Mouse (Mus musculus) ES-Bruce4 (cell line): ENCODE data around the gene Ptprd. TPM values are rescaled to one million over a fixed set of nuclear protein-coding genes. Genes with fewer than 3 reads are reported as not detected.

ENCODE experiments used
- H3K27ac ChIP-seq: 2 replicates; pipeline ENCODE4 v1.5.1; 2012; ENCODE audit warnings: low read length, inconsistent platforms; ENCODE audit not compliant: insufficient read depth
- H3K27me3 ChIP-seq: 2 replicates; pipeline ENCODE4 v1.6.1; 2012; ENCODE audit warnings: mild to moderate bottlenecking, low read length, inconsistent platforms; ENCODE audit not compliant: control insufficient read depth, poor library complexity, insufficient read depth, severe bottlenecking
- H3K36me3 ChIP-seq: 2 replicates; pipeline ENCODE4 v1.6.1; 2012; ENCODE audit warnings: inconsistent platforms, mild to moderate bottlenecking, low read length, moderate library complexity; ENCODE audit not compliant: control insufficient read depth, poor library complexity, insufficient read depth, severe bottlenecking
- H3K4me1 ChIP-seq: one replicate; pipeline ENCODE4 v1.8.1; 2011; ENCODE audit warnings: low read length; ENCODE audit not compliant: control insufficient read depth, insufficient read depth
- H3K4me3 ChIP-seq: 2 replicates; pipeline ENCODE4 v1.5.1; 2011; ENCODE audit warnings: low read depth, mild to moderate bottlenecking, low read length
- H3K9ac ChIP-seq: 2 replicates; pipeline ENCODE4 v1.6.1; 2012; ENCODE audit warnings: low read depth, mild to moderate bottlenecking, inconsistent platforms; ENCODE audit not compliant: poor library complexity, severe bottlenecking
- H3K9me3 ChIP-seq: replicated peaks from 2 replicates; pipeline ENCODE4 v1.6.1; 2012; ENCODE audit warnings: mild to moderate bottlenecking, low read length, inconsistent platforms; ENCODE audit not compliant: control insufficient read depth, poor library complexity, insufficient read depth, severe bottlenecking
- CTCF ChIP-seq: IDR thresholded peaks from one replicate; pipeline ENCODE4 v1.8.1; 2011; ENCODE audit warnings: low read depth, low read length
- EP300 ChIP-seq: IDR thresholded peaks from 2 replicates; pipeline ENCODE4 v1.6.1; 2011; ENCODE audit warnings: low read depth, low read length; ENCODE audit not compliant: insufficient read depth
- POLR2A ChIP-seq: IDR thresholded peaks from one replicate; pipeline ENCODE4 v1.8.1; 2011; ENCODE audit warnings: low read length; ENCODE audit not compliant: insufficient read depth
- polyA plus RNA-seq: library from polyadenylated mRNA; stranded (reverse); fragments of >200 nt; gene quantifications from 2 replicates; pipeline ENCODE4 v1.2.4, GENCODE M21; 2011; ENCODE audit warnings: low read depth; ENCODE audit not compliant: missing spikeins, insufficient read depth, insufficient read length

Gene Ptprd
- polyA plus RNA-seq, 1 experiment = 2.8 TPM

- no peaks in the 10 kb centered on the region for H3K36me3 ChIP-seq
- no peaks in the 10 kb centered on the region for H3K4me1 ChIP-seq
- no peaks in the 10 kb centered on the region for H3K27me3 ChIP-seq
- TF ChIP-seq EP300 (no peak), CTCF (no peak), POLR2A (no peak)
- H3K27ac ChIP-seq = no peak overlapping the region
- no peak overlapping the region for H3K4me3 ChIP-seq
- no peak overlapping the region for H3K9ac ChIP-seq
- H3K9me3 ChIP-seq = no peaks in the 10 kb centered on the region
Observed at GRCm38 (mm10) chr4:76606808-76607207, 1605.0 kb downstream of the Ptprd start.

- Histone ChIP-seq H3K9ac (no peak overlapping the region), H3K4me3 (no peak overlapping the region), H3K27ac (no peak overlapping the region), H3K4me1 (no peaks in the 10 kb centered on the region), H3K27me3 (no peaks in the 10 kb centered on the region), H3K36me3 (no peaks in the 10 kb centered on the region), H3K9me3 (no peaks in the 10 kb centered on the region)
- TF ChIP-seq POLR2A (no peak), CTCF (no peak), EP300 (no peak)
Observed at GRCm38 (mm10) chr4:76590722-76591121, 1621.0 kb downstream of the Ptprd start.

DNA sequence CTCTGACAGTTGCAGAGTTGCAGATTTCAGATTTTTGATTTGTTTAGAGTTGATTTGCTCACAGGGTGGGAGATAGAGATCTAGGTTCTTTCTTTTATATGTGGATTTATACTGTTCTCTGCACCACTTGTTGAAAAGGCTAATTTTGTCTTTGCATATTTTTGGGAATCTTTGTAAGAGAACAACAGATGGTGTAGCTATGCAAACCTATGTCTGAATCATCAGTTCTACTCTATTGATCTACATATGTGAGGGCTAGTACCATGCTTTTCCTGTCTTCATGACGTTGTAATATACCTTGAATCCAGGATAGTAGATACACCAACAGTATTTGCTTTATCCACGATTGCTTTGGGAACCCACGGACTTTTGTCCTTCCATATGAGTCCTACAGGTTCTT is 1628.7 kb downstream of the Ptprd start:
- Histone ChIP-seq H3K36me3 (no peaks in the 10 kb centered on the region), H3K27ac (no peak overlapping the region), H3K27me3 (no peaks in the 10 kb centered on the region), H3K4me1 (no peaks in the 10 kb centered on the region), H3K4me3 (no peak overlapping the region), H3K9ac (no peak overlapping the region), H3K9me3 (no peaks in the 10 kb centered on the region)
- TF ChIP-seq POLR2A (no peak), CTCF (no peak), EP300 (no peak)

- TF ChIP-seq CTCF = no peak
- no peak for TF ChIP-seq POLR2A
- no peak for TF ChIP-seq EP300
- H3K27me3 ChIP-seq = no peaks in the 10 kb centered on the region
- H3K9ac ChIP-seq = no peak overlapping the region
- H3K4me1 ChIP-seq = no peaks in the 10 kb centered on the region
- H3K4me3 ChIP-seq = no peak overlapping the region
- no peaks in the 10 kb centered on the region for H3K9me3 ChIP-seq
- H3K27ac ChIP-seq = no peak overlapping the region
- no peaks in the 10 kb centered on the region for H3K36me3 ChIP-seq
Observed at GRCm38 (mm10) chr4:76566006-76566405, 1645.8 kb downstream of the Ptprd start.

- no peaks in the 10 kb centered on the region for H3K4me1 ChIP-seq
- no peak for TF ChIP-seq CTCF
- no peak for TF ChIP-seq EP300
- TF ChIP-seq POLR2A = no peak
- H3K4me3 ChIP-seq = no peak overlapping the region
- H3K9me3 ChIP-seq = no peaks in the 10 kb centered on the region
- no peak overlapping the region for H3K27ac ChIP-seq
- no peaks in the 10 kb centered on the region for H3K36me3 ChIP-seq
- H3K9ac ChIP-seq = no peak overlapping the region
- no peaks in the 10 kb centered on the region for H3K27me3 ChIP-seq
Observed at GRCm38 (mm10) chr4:76541769-76542168, 1670.0 kb downstream of the Ptprd start.

DNA sequence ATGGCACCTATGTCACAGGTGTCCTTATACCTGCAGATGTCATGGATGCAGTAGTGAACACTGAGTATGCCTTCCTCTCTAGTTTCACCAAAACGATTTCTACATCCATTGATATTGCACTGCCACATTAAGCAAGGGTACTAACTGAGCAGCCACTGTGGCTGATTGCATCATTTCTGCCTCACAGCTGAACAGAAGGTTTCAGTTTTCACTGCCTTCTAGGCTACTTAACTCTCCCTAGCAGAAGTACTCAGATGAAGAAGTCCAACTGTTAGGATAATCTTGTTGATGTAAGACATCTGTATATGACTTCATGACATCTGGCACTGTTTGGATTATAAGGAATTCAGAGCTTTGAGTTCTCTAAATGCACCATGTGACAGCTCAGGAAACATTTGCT is 1678.8 kb downstream of the Ptprd start:
- Histone ChIP-seq H3K27ac (no peak overlapping the region), H3K4me1 (no peaks in the 10 kb centered on the region), H3K9ac (no peak overlapping the region), H3K9me3 (no peaks in the 10 kb centered on the region), H3K36me3 (no peaks in the 10 kb centered on the region), H3K27me3 (0 out of 2 replicates have a peak, but pooled peaks cover 2% of the 10 kb centered on the region), H3K4me3 (no peak overlapping the region)
- TF ChIP-seq EP300 (no peak), POLR2A (no peak), CTCF (no peak)

DNA sequence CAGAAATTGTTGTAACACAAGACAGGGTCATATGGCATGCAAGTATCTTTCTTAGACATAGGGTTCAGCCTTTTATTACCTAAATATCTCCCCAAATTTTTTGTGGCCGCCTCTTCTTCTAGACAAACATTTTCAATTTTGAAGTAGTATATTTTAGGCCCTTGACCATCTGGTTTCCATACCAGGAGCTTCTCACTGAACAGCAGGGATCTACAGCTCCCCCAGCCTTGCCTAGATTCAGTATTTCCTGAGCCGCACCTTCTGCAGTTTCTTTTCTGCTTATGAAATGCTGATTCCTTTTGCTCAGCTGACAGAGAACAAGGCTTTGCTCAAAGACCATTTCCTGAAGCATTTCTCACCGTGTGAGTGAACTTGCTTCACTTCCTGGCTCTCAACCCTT is 1686.5 kb downstream of the Ptprd start:
- H3K27ac ChIP-seq = no peak overlapping the region
- H3K27me3 ChIP-seq = no peaks in the 10 kb centered on the region
- H3K9me3 ChIP-seq = no peaks in the 10 kb centered on the region
- no peak overlapping the region for H3K9ac ChIP-seq
- no peaks in the 10 kb centered on the region for H3K36me3 ChIP-seq
- H3K4me3 ChIP-seq = no peak overlapping the region
- no peak for TF ChIP-seq POLR2A
- no peak for TF ChIP-seq EP300
- no peak for TF ChIP-seq CTCF
- no peaks in the 10 kb centered on the region for H3K4me1 ChIP-seq
